Mouse (Mus musculus) kidney, adult 2 months (tissue): ENCODE data around the gene Cmc1. TPM values are rescaled to one million over a fixed set of nuclear protein-coding genes. Genes with fewer than 3 reads are reported as not detected.

Source experiments
- DNase-seq: peaks from one replicate; pipeline ENCODE4 v3.0.0; 2021
- H3K27ac ChIP-seq: fragments of 200-500 bp; 2 replicates; pipeline ENCODE4 v1.5.1; 2012; ENCODE audit warnings: low read depth, low read length, control low read depth, inconsistent platforms; ENCODE audit not compliant: insufficient read depth
- H3K27me3 ChIP-seq: fragments of 200-500 bp; replicated peaks from 2 replicates; pipeline ENCODE4 v1.6.1; 2012; ENCODE audit warnings: mild to moderate bottlenecking, moderate library complexity, low read length, inconsistent platforms; ENCODE audit not compliant: control insufficient read depth, insufficient read depth
- H3K36me3 ChIP-seq: fragments of 200-500 bp; 2 replicates; pipeline ENCODE4 v1.6.1; 2012; ENCODE audit warnings: mild to moderate bottlenecking, moderate library complexity, low read length, inconsistent platforms; ENCODE audit not compliant: control insufficient read depth, insufficient read depth
- H3K4me1 ChIP-seq: fragments of 200-500 bp; 2 replicates; pipeline ENCODE4 v1.6.1; 2011; ENCODE audit warnings: low read length; ENCODE audit not compliant: control insufficient read depth, insufficient read depth
- H3K4me3 ChIP-seq: fragments of 200-500 bp; 2 replicates; pipeline ENCODE4 v1.5.1; 2011; ENCODE audit warnings: mild to moderate bottlenecking, low read depth, low read length, control low read depth; ENCODE audit not compliant: insufficient read depth
- CTCF ChIP-seq: fragments of 200-500 bp; conservative IDR thresholded peaks from 2 replicates; pipeline ENCODE4 v1.5.1; 2011; ENCODE audit warnings: low read depth, mild to moderate bottlenecking, control low read depth, low read length, moderate library complexity, mixed read lengths; ENCODE audit not compliant: insufficient read depth, insufficient read length
- POLR2A ChIP-seq: fragments of 200-500 bp; IDR thresholded peaks from one replicate; pipeline ENCODE4 v1.6.1; 2011; ENCODE audit warnings: low read depth, low read length, control low read depth
- WGBS: fragments of 180-500 bp; shearing (Covaris S2); methylation state at CpG from one replicate; pipeline ENCODE4 v1.1.7; 2018; 5-methylcytosine and 5-hydroxymethylcytosine counted together
- polyA plus RNA-seq: library from polyadenylated mRNA; depleted of rRNA; stranded (reverse); fragments of >200 nt; gene quantifications from 2 replicates; pipeline ENCODE4 v1.2.3, GENCODE M21; 2012

Gene Cmc1
- polyA plus RNA-seq, 1 experiment: 7.1 TPM

DNA sequence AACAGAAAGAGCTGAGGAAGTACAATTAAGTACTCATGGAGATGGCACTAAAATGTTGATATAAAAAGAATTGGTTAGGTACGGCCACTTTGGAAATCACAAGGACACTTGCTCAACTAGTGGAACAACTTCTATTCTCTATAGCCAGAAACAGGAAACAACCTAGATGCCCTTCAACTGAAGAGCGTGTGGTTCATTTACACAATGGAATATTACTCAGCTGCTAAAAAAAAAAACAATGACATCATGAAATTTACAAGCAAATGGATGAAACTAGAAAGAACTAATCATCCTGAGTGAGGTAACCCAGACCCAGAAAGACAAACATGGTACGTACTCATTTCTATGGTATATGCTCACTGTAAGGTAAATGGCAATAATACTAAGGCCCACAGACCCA is 76.6 kb downstream of the Cmc1 start:
- H3K27ac ChIP-seq: no peak overlapping the region
- TF ChIP-seq CTCF: no peak
- TF ChIP-seq POLR2A: no peak
- no peaks in the 10 kb centered on the region for H3K4me1 ChIP-seq
- H3K4me3 ChIP-seq: no peak overlapping the region
- DNase-seq: no peak
- no peaks in the 10 kb centered on the region for H3K36me3 ChIP-seq
- 90% methylated on average over 3 of the region's 3 CpGs for WGBS
- H3K27me3 ChIP-seq: no peaks in the 10 kb centered on the region

DNA sequence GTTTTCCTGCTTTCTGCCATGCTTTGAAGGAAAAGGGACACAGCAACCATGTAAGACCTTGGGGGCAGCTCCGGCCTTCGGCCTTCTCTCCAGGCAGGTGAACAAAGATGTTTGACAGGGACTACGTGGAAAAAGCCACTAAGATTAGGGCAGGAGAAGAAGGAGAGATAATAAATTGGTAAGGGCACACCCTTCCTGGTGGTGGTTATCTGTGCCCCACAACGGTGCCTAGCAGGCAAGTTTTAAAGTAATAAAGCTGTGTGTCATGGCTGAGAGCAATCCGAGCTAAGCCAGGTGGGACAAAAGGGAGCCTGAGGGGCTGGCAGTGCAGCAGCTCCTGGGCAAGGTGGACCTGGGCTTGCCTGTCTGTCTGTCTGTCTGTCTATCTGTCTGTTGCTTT is 77.9 kb downstream of the Cmc1 start:
- no peak for DNase-seq
- TF ChIP-seq POLR2A (no peak), CTCF (no peak)
- 65% methylated on average over 5 of the region's 5 CpGs for WGBS
- Histone ChIP-seq H3K4me3 (no peak overlapping the region), H3K4me1 (no peaks in the 10 kb centered on the region), H3K27ac (no peak overlapping the region), H3K36me3 (no peaks in the 10 kb centered on the region; the same call in none of the 2 replicates), H3K27me3 (no peaks in the 10 kb centered on the region)

GRCm38 (mm10) chr9:118071337-118071736 is 78.6 kb downstream of the Cmc1 start:
- WGBS: 89% methylated on average over 3 of the region's 3 CpGs
- Histone ChIP-seq H3K27ac (no peak overlapping the region), H3K27me3 (no peaks in the 10 kb centered on the region), H3K4me1 (no peaks in the 10 kb centered on the region), H3K4me3 (no peak overlapping the region), H3K36me3 (no peaks in the 10 kb centered on the region; the same call in none of the 2 replicates)
- no peak for DNase-seq
- no peak for TF ChIP-seq POLR2A
- TF ChIP-seq CTCF: no peak

DNA sequence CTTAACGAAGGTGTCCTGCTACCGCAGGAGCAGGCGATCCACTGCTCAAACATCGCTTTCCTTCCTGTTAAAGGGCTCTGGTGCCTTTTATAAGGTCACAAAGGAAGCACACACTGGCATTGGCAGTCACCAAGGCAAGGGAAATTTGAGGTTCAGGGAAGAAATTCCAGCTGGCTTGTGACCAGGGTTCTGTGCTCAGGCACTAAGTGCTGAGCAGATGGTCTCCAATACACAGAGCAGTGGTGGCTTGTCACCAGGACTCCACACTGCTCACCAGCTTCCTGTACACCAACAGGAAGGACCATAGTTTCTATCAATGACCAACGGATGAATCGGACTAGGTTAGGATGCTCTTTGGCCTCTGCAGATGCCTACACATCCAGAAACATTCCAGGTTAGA is 79.5 kb downstream of the Cmc1 start:
- no peak overlapping the region for H3K27ac ChIP-seq
- TF ChIP-seq CTCF (no peak), POLR2A (no peak)
- 86% methylated on average over 6 of the region's 6 CpGs for WGBS
- no peak overlapping the region for H3K4me3 ChIP-seq
- H3K4me1 ChIP-seq: no peaks in the 10 kb centered on the region
- no peaks in the 10 kb centered on the region; the same call in none of the 2 replicates for H3K36me3 ChIP-seq
- no peaks in the 10 kb centered on the region for H3K27me3 ChIP-seq
- DNase-seq: no peak

DNA sequence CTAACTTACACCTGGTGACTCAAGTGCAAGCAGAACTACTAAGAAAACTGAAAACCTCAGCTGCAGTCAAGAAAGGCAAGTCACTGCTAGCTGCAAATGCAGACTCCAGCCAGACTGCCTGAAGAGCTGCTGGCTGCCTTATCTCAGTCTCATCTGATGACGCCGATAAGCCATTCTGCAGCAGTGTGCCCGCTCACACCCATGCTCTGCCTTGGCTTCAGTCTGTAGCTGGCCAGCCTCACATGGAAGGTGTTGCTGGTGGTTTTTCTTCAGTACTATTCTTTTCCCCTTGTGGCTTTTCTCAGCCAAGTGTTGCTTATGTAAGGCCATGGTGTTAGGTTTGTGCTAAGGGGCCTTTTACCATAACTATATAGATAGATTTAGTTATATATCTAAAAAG is 90.9 kb downstream of the Cmc1 start:
- H3K27me3 ChIP-seq: no peaks in the 10 kb centered on the region
- peaks cover 12% of the 10 kb centered on the region for H3K36me3 ChIP-seq
- DNase-seq: no peak
- TF ChIP-seq CTCF: no peak
- no peak for TF ChIP-seq POLR2A
- 89% methylated on average over 3 of the region's 3 CpGs for WGBS
- H3K4me3 ChIP-seq: no peak overlapping the region
- no peaks in the 10 kb centered on the region for H3K4me1 ChIP-seq
- H3K27ac ChIP-seq: no peak overlapping the region

DNA sequence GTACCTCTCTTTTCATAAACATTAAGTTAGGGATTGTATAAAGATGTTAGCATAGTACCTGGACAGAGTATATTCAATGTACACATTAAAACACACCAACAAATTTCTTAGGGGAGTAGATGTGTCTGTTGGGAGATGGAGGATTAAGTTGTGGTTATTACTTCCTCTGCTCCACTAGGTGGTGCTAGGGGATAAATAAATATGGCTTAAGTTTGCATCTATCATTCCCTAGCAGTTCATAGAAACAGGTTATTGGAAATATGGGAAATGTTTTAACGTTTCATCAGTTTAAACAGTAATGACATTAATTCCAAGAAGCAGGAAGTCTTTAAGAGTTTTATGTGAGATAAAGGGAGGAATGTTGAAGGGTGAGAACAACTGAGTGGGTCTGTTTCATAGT is 96.7 kb downstream of the Cmc1 start:
- H3K36me3 ChIP-seq: peaks cover 9% of the 10 kb centered on the region
- no peaks in the 10 kb centered on the region for H3K27me3 ChIP-seq
- H3K4me3 ChIP-seq: no peak overlapping the region
- no peaks in the 10 kb centered on the region for H3K4me1 ChIP-seq
- no peak for DNase-seq
- 19% methylated on average over 1 of the region's 1 CpGs for WGBS
- H3K27ac ChIP-seq: no peak overlapping the region
- no peak for TF ChIP-seq POLR2A
- 0 out of 2 replicates have a peak, but pooled peaks have one; percentile 12 for TF ChIP-seq CTCF

DNA sequence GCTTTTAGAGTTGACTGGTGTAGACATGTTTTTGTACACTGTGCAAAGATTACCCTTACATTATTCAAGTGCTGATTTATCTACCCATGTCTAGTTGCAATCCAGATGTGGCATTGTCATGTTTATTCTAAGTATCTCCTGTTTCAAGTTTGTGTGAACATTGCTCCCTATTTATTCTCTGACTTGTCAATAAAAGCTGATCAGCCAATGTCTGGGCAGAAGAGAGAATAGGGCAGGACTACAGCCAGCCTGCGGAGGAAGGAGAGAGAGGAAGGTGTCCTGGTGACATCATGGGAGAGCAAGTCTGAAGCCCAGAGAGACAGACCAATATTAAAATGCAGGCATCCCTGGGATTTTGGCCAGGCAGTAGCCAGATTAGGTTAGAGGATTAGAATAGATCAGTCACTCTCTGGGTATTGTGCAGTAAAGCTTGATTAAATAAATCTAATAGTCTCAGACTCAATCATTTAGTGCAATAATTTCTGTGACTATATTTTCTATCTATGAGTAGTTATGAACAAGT is 104.9 kb downstream of the Cmc1 start:
- Histone ChIP-seq H3K4me1 (peaks cover 3% of the 10 kb centered on the region; the same call in 1 of the 2 replicates), H3K4me3 (no peak overlapping the region), H3K27me3 (no peaks in the 10 kb centered on the region), H3K36me3 (peaks cover 1% of the 10 kb centered on the region; the same call in 1 of the 2 replicates), H3K27ac (no peak overlapping the region)
- TF ChIP-seq POLR2A (no peak), CTCF (no peak)
- DNase-seq: no peak
- 48% methylated on average over 1 of the region's 1 CpGs for WGBS

DNA sequence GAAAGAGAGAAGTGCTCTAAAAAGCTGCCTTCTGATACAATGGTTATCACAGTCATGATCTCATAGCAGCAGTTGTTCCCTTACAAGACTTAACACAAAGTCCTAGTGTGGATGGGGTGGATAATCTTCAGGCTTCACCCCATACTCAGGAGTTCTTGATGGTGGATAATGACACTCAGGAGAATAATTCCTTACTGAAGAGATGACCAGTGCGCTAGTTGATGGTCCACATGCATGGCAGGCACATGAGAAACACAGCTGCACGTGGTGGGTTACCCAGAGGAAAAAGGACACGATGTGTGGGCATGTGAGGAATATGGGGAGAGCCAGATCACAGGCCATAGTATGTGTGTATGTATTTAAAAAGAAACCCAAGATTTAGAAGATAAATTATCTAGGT is 106.4 kb downstream of the Cmc1 start:
- Histone ChIP-seq H3K4me1 (peaks cover 3% of the 10 kb centered on the region; the same call in 1 of the 2 replicates), H3K27me3 (no peaks in the 10 kb centered on the region), H3K4me3 (no peak overlapping the region), H3K27ac (no peak overlapping the region), H3K36me3 (no peaks in the 10 kb centered on the region; the same call in 1 of the 2 replicates)
- WGBS: 93% methylated on average over 3 of the region's 3 CpGs
- no peak for TF ChIP-seq CTCF
- no peak for TF ChIP-seq POLR2A
- DNase-seq: no peak
